Mouse (Mus musculus): ENCODE data around the gene Dazap2. TPM values are rescaled to one million over a fixed set of nuclear protein-coding genes. Genes with fewer than 3 reads are reported as not detected.

The Dazap2 gene
- total and polyA plus RNA-seq, 3 experiments, result 56.0 to 213 (median 159) TPM

- TF ChIP-seq CHD1 (IDR thresholded peaks at IDR 0.05; ENCODE audit: low read depth, low read length) (no peak), NELFE (IDR thresholded peaks at IDR 0.05; ENCODE audit: low read depth, low read length) (0 out of 2 replicates have a peak, but pooled peaks have one; percentile 67), ZKSCAN1 (IDR thresholded peaks at IDR 0.05; ENCODE audit: borderline replicate concordance, low read depth, low read length) (no peak), TBP (conservative IDR thresholded peaks at IDR 0.05; ENCODE audit: low read depth, low read length) (0 out of 2 replicates have a peak, but pooled peaks have one; percentile 10), MYC (IDR thresholded peaks at IDR 0.05; ENCODE audit: low read depth, low read length) (no peak; the same call in 1 of the 2 replicates), IRF4 (IDR thresholded peaks at IDR 0.05; ENCODE audit: low read depth, low read length) (no peak), USF2 (conservative IDR thresholded peaks at IDR 0.05; ENCODE audit: low read depth, low read length) (no peak)
Observed at GRCm38 (mm10) chr15:100615825-100616220, 674 bp downstream of the Dazap2 start (continued).

GRCm38 (mm10) chr15:100616221-100616620, 1.1 kb downstream of the Dazap2 start:
- TF ChIP-seq USF2 (conservative IDR thresholded peaks at IDR 0.05; ENCODE audit: low read depth, low read length), result no peak
- no peak for TF ChIP-seq MXI1 (IDR thresholded peaks at IDR 0.05; ENCODE audit: low read depth, low read length)
- no peak for TF ChIP-seq EP300 (IDR thresholded peaks at IDR 0.05; ENCODE audit: low read length)
- TF ChIP-seq MEF2A (IDR thresholded peaks at IDR 0.05; ENCODE audit: borderline replicate concordance, low read depth, low read length), result no peak
- TF ChIP-seq USF1 (IDR thresholded peaks at IDR 0.05; ENCODE audit: low read depth, low read length), result no peak
- TF ChIP-seq CHD2 (IDR thresholded peaks at IDR 0.05; ENCODE audit: low read length), result no peak
- TF ChIP-seq NRF1 (IDR thresholded peaks at IDR 0.05; ENCODE audit: low read depth, low read length), result no peak
- no peak for TF ChIP-seq JUN (IDR thresholded peaks at IDR 0.05; ENCODE audit: insufficient read depth, low read depth, low read length)
- TF ChIP-seq HCFC1 (IDR thresholded peaks at IDR 0.05; ENCODE audit: low read depth, low read length), result no peak
- TF ChIP-seq ZMIZ1 (IDR thresholded peaks at IDR 0.05; ENCODE audit: low read depth, low read length), result no peak
- TF ChIP-seq MAZ (IDR thresholded peaks at IDR 0.05; ENCODE audit: low read depth, low read length), result no peak
- no peak for TF ChIP-seq SMC3 (IDR thresholded peaks at IDR 0.05; ENCODE audit: low read depth, low read length)
- TF ChIP-seq RCOR1 (conservative IDR thresholded peaks at IDR 0.05; ENCODE audit: low read depth, low read length), result no peak
- no peak for TF ChIP-seq E2F4 (IDR thresholded peaks at IDR 0.05; ENCODE audit: insufficient replicate concordance, low read depth, low read length)
- TF ChIP-seq PAX5 (IDR thresholded peaks at IDR 0.05; ENCODE audit: low read length), result no peak
- no peak for TF ChIP-seq POLR2AphosphoS2 (IDR thresholded peaks at IDR 0.05; ENCODE audit: low read depth, low read length)
- no peak for DNase-seq (ENCODE audit: extremely low read depth)
- Histone ChIP-seq H3K27me3 (replicated peaks) (no peaks in the 10 kb centered on the region), H3K9me3 (replicated peaks; ENCODE audit: low read length) (no peaks in the 10 kb centered on the region), H3K4me3 (replicated peaks in 1 of 3; ENCODE audit: low read depth in 2 of 3, low read length in 2 of 3, poor library complexity in 1 of 3) (peak overlapping the region; percentile 79 to 97 (median 87)), H3K4me2 (ENCODE audit: insufficient read depth, low read depth, poor library complexity, severe bottlenecking) (peak overlapping the region; percentile 44), H3K4me1 (ENCODE audit: control insufficient read depth in 1 of 2, insufficient read depth in 2 of 2) (peaks cover 11 to 23% of the 10 kb centered on the region in 2 experiments), H3K27ac (ENCODE audit: insufficient read depth, low read depth) (no peak overlapping the region), H3K9ac (ENCODE audit: insufficient read depth, low read depth) (peak overlapping the region; percentile 93), H3K79me2 (replicated peaks; ENCODE audit: control insufficient read depth, extremely low read depth, insufficient read depth, poor library complexity, severe bottlenecking) (peaks cover 13% of the 10 kb centered on the region), H3K36me3 (replicated peaks in 1 of 2; ENCODE audit: control insufficient read depth in 1 of 2, insufficient read depth in 1 of 2, low read length in 1 of 2) (peaks cover 33 to 45% of the 10 kb centered on the region in 2 experiments)
- dilution Hi-C loops (cut with MboI; ENCODE audit: extremely low pct_ligation_motif_present, extremely low pct_unique_long_range_greater_than_20kb, low sequenced_read_pairs) (no loop called here), in situ Hi-C loops (cut with MboI; ENCODE audit: low pct_ligation_motif_present, low pct_unique_long_range_greater_than_20kb, low sequenced_read_pairs) (no loop called here)
